Mouse (Mus musculus) hindbrain, postnatal 0 days (tissue): ENCODE measurements around the gene Ptbp2. TPM values are rescaled to one million over a fixed set of nuclear protein-coding genes. Genes with fewer than 3 reads are reported as not detected.

Experiments
- ATAC-seq: fragments of 200-750 bp; cut with Nextera tagmentation; 2 replicates; pipeline ENCODE4 v1.8.0; 2017; ENCODE audit warnings: mild to moderate bottlenecking, moderate TSS enrichment, moderate library complexity
- DNase-seq: peaks from one replicate; pipeline ENCODE4 v3.0.0-alpha.2; 2015; ENCODE audit warnings: low spot score
- H3K27ac ChIP-seq: fragments of 300-500 bp; sonication (generic); 2 replicates; pipeline ENCODE4 v1.5.1; 2014; ENCODE audit warnings: mild to moderate bottlenecking
- H3K27me3 ChIP-seq: fragments of 300-500 bp; sonication (generic); 2 replicates; pipeline ENCODE4 v1.6.1; 2014; ENCODE audit warnings: low read length, mixed read lengths; ENCODE audit not compliant: insufficient read depth
- H3K36me3 ChIP-seq: fragments of 300-500 bp; sonication (generic); 2 replicates; pipeline ENCODE4 v1.6.1; 2014; ENCODE audit warnings: low read length, mixed read lengths; ENCODE audit not compliant: insufficient read depth
- H3K4me1 ChIP-seq: fragments of 300-500 bp; sonication (generic); 2 replicates; pipeline ENCODE4 v1.6.1; 2014; ENCODE audit warnings: antibody characterized with exemption, low read length, mixed read lengths; ENCODE audit not compliant: insufficient read depth
- H3K4me2 ChIP-seq: fragments of 300-500 bp; sonication (generic); 2 replicates; pipeline ENCODE4 v1.6.1; 2014; ENCODE audit warnings: low read depth, mild to moderate bottlenecking, low read length, moderate library complexity, mixed read lengths
- H3K4me3 ChIP-seq: fragments of 300-500 bp; sonication (generic); 2 replicates; pipeline ENCODE4 v1.5.1; 2014; ENCODE audit warnings: low read length
- H3K9ac ChIP-seq: fragments of 300-500 bp; sonication (generic); replicated peaks from 2 replicates; pipeline ENCODE4 v1.6.1; 2014; ENCODE audit warnings: mild to moderate bottlenecking, low read length, moderate library complexity, mixed read lengths
- H3K9me3 ChIP-seq: fragments of 300-500 bp; sonication (generic); 2 replicates; pipeline ENCODE4 v1.6.1; 2016; ENCODE audit warnings: low read length, mixed read lengths
- CTCF ChIP-seq: IDR thresholded peaks from 2 replicates; pipeline ENCODE4 v1.5.1; 2016; ENCODE audit warnings: antibody characterized with exemption, control low read depth, low read depth
- WGBS: fragments of 180-500 bp; shearing (Covaris S2); extraction: QIAGEN DNeasy Blood & Tissue Kit; methylation state at CpG from one replicate; pipeline ENCODE4 v1.1.7; 2014; 5-methylcytosine and 5-hydroxymethylcytosine counted together
- microRNA-seq, 2 experiments: library from miRNA; unstranded; fragments of <30 nt; microRNA quantifications; one replicate each; pipeline ENCODE4; 2016
- polyA plus RNA-seq: library from polyadenylated mRNA; unstranded; fragments of >200 nt; fragmentation: Nextera tagmentation; extraction: Ambion mirVana; gene quantifications from 2 replicates; pipeline ENCODE4 v1.2.1, GENCODE M21; 2015
- total RNA-seq: library from RNA; depleted of rRNA; stranded (reverse); fragments of >200 nt; gene quantifications from 2 replicates; pipeline ENCODE4 v1.2.3, GENCODE M21; 2014

Ptbp2 gene
- total and polyA plus RNA-seq, 2 experiments from 2014 or later: 154 to 211 TPM

DNA sequence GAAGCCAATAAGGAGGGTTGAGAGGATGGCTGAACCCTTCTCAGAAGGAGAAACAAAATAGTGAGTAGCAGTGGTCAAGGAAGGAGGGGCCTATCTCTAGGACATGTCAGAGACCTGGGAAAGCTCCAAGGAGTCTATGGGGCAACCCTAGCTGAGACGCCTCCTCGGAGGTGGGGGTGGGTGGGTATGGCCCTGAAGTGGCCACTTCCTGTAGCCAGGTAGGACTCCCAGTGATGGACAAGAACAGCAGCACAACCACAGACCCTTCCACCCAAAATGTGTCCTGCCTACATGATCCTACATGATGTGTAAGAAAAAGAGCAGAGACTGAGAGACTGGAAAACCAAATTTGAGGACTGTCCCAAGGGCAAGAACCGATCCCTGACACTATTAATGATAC is 72.8 kb downstream of the Ptbp2 start:
- WGBS: 100% methylated on average over 3 of the region's 3 CpGs
- no peak for TF ChIP-seq CTCF
- Histone ChIP-seq H3K27ac (no peak overlapping the region), H3K4me2 (no peak overlapping the region), H3K9ac (no peak overlapping the region), H3K4me3 (no peak overlapping the region), H3K36me3 (no peaks in the 10 kb centered on the region), H3K4me1 (no peaks in the 10 kb centered on the region), H3K9me3 (no peaks in the 10 kb centered on the region), H3K27me3 (no peaks in the 10 kb centered on the region)
- ATAC-seq: no peak
- no peak for DNase-seq

DNA sequence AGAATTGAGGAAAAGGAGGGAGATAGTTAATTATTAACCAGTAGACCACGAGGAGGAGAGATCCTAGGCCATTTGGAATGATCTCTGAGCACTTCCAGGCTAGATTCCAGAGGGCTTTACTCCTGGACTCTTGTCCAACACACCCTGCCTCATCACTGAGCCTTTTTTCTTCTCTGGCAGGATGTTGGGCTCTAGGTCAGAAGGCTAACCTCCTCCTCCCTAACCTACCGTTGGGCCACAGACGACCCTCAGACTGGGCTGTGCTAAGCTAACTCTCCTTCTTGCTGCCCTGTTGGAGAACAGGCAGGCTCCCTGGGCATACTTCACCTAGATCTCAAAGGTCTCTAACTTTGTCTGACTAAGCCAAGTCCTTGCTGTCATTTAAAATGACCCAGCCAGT is 82.8 kb downstream of the Ptbp2 start:
- Histone ChIP-seq H3K36me3 (no peaks in the 10 kb centered on the region), H3K27ac (no peak overlapping the region), H3K4me2 (no peak overlapping the region), H3K9ac (no peak overlapping the region), H3K9me3 (no peaks in the 10 kb centered on the region), H3K4me1 (no peaks in the 10 kb centered on the region), H3K4me3 (no peak overlapping the region), H3K27me3 (no peaks in the 10 kb centered on the region)
- 77% methylated on average over 3 of the region's 3 CpGs for WGBS
- TF ChIP-seq CTCF: no peak
- DNase-seq (no peak), ATAC-seq (no peak)

DNA sequence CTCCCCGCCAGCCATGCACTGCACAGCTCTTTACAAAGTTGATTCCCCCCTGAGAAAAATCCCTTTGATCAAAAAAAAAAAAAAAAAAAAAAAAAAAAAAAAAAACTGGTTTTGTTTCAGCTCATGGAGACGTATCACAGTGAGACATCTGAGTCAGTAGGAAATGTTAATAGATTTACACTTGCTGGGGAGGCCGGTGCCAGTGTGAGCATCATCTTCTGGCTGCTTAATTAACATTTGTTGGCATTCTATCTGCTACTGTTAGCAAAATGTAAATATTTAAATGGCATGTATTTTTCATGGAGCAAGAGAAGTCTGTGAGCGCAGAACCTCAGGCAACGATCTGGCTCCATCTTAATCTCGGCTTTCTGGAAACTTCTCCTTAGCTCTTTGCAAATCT is 99.5 kb downstream of the Ptbp2 start:
- no peak for TF ChIP-seq CTCF
- no peaks in the 10 kb centered on the region for H3K27me3 ChIP-seq
- H3K4me2 ChIP-seq: no peak overlapping the region
- DNase-seq (no peak), ATAC-seq (no peak)
- no peak overlapping the region for H3K4me3 ChIP-seq
- no peaks in the 10 kb centered on the region for H3K4me1 ChIP-seq
- WGBS: 49% methylated on average over 6 of the region's 6 CpGs
- no peak overlapping the region for H3K27ac ChIP-seq
- no peaks in the 10 kb centered on the region for H3K36me3 ChIP-seq
- no peak overlapping the region for H3K9ac ChIP-seq
- no peaks in the 10 kb centered on the region for H3K9me3 ChIP-seq

Small RNAs within 50 kb of the gene (microRNA-seq; reads per million reads assigned to microRNA genes)
- gene Gm24744: 0 reads per million in 2 experiments
